8 mouse cellular contexts compared by ENCODE assay signal in genomic region chr11:80154501-80154900, GRCm38 (mm10). TPM values are rescaled to one million over a fixed set of nuclear protein-coding genes. Genes with fewer than 3 reads are reported as not detected.
A peak's percentile ranks its signal among the peaks of the same experiment; 100 is the strongest.
DNase-seq lines count a peak whose midpoint lies in the region; ATAC-seq and TF ChIP-seq lines count a peak whose summit lies in the region.

No protein-coding gene starts in this region.

- H3K9me3 ChIP-seq in kidney, embryonic 14.5 days (ENCODE audit: control insufficient read depth, low read length): no peaks in the 10 kb centered on the region
- no peaks in the 10 kb centered on the region for H3K9me3 ChIP-seq in hindbrain, embryonic 12.5 days (replicated peaks)
- no peaks in the 10 kb centered on the region for H3K9me3 ChIP-seq in midbrain, embryonic 11.5 days (ENCODE audit: control insufficient read depth, low read length)

- peak overlapping the region; percentile 81 for H3K4me2 ChIP-seq in kidney, embryonic 14.5 days (replicated peaks; ENCODE audit: low read depth, low read length)
- H3K4me2 ChIP-seq in hindbrain, embryonic 12.5 days (replicated peaks): peak overlapping the region; percentile 74
- H3K4me2 ChIP-seq in midbrain, embryonic 11.5 days: peak overlapping the region; percentile 68

- intact Hi-C loops in left cerebral cortex, postnatal 4 days (cut with DNase I): no loop called here

- no peak for DNase-seq in kidney, adult 8-10 months
- DNase-seq in midbrain, embryonic 11.5 days (ENCODE audit: low spot score, missing footprints): no peak
- no peak for DNase-seq in left cerebral cortex, postnatal 4 days

- H3K27ac ChIP-seq in kidney, embryonic 14.5 days (ENCODE audit: low read depth, low read length): no peak overlapping the region
- H3K27ac ChIP-seq in cortical plate, adult 2 months (ENCODE audit: insufficient read depth, low read length): peak overlapping the region; percentile 86
- H3K27ac ChIP-seq in hindbrain, embryonic 12.5 days: no peak overlapping the region
- H3K27ac ChIP-seq in midbrain, embryonic 11.5 days (ENCODE audit: low read depth, low read length): no peak overlapping the region

- H3K4me3 ChIP-seq in kidney, embryonic 14.5 days (ENCODE audit: low read length): peak overlapping the region; percentile 60
- peak overlapping the region; percentile 38 for H3K4me3 ChIP-seq in cortical plate, adult 2 months (ENCODE audit: insufficient read depth, low read length)
- peak overlapping the region; percentile 49 for H3K4me3 ChIP-seq in hindbrain, embryonic 12.5 days
- H3K4me3 ChIP-seq in midbrain, embryonic 11.5 days (ENCODE audit: low read depth, low read length): peak overlapping the region; percentile 44

- H3K36me3 ChIP-seq in kidney, embryonic 14.5 days (ENCODE audit: control insufficient read depth, insufficient read depth, low read length): no peaks in the 10 kb centered on the region
- no peaks in the 10 kb centered on the region for H3K36me3 ChIP-seq in hindbrain, embryonic 12.5 days
- no peaks in the 10 kb centered on the region for H3K36me3 ChIP-seq in midbrain, embryonic 11.5 days (ENCODE audit: control insufficient read depth, insufficient read depth, low read length)

- TF ChIP-seq POLR2A in cortical plate, adult 2 months (IDR thresholded peaks at IDR 0.05; ENCODE audit: extremely low read depth, insufficient read depth, low read length): no peak

- WGBS in kidney, embryonic 14.5 days: 31% methylated on average over 25 of the region's 25 CpGs
- WGBS in hindbrain, embryonic 12.5 days: 27% methylated on average over 25 of the region's 25 CpGs
- 30% methylated on average over 25 of the region's 25 CpGs for WGBS in midbrain, embryonic 11.5 days

- no peak for TF ChIP-seq CTCF in cortical plate, adult 2 months (IDR thresholded peaks at IDR 0.05; ENCODE audit: extremely low read depth, insufficient read depth, low read length)

- ATAC-seq in kidney, embryonic 14.5 days (ENCODE audit: low FRiP score, low TSS enrichment): peak; percentile 47; the same call in 1 of the 2 replicates
- ATAC-seq in hindbrain, embryonic 12.5 days (ENCODE audit: low FRiP score): no peak
- no peak for ATAC-seq in midbrain, embryonic 11.5 days (ENCODE audit: low FRiP score)
- ATAC-seq in inflammation-experienced regulatory T-cells, adult 6 months: no peak
- ATAC-seq in cerebellum, adult (ENCODE audit: insufficient number of reproducible peaks, low FRiP score, low TSS enrichment): no peak

- peak overlapping the region; percentile 48; the same call in 1 of the 2 replicates for H3K9ac ChIP-seq in kidney, embryonic 14.5 days (ENCODE audit: low read depth, low read length)
- peak overlapping the region; percentile 62; the same call in 1 of the 2 replicates for H3K9ac ChIP-seq in hindbrain, embryonic 12.5 days
- no peak overlapping the region for H3K9ac ChIP-seq in midbrain, embryonic 11.5 days (ENCODE audit: low read length)

- H3K27me3 ChIP-seq in kidney, embryonic 14.5 days (ENCODE audit: control insufficient read depth, insufficient read depth, low read length): peaks cover 19% of the 10 kb centered on the region
- H3K27me3 ChIP-seq in hindbrain, embryonic 12.5 days: peaks cover 51% of the 10 kb centered on the region
- peaks cover 22% of the 10 kb centered on the region for H3K27me3 ChIP-seq in midbrain, embryonic 11.5 days (ENCODE audit: control insufficient read depth, insufficient read depth, low read length)

- 0 out of 2 replicates have a peak, but pooled peaks cover 3% of the 10 kb centered on the region for H3K4me1 ChIP-seq in kidney, embryonic 14.5 days (ENCODE audit: control insufficient read depth, insufficient read depth, low read length)
- H3K4me1 ChIP-seq in cortical plate, adult 2 months (ENCODE audit: control insufficient read depth, insufficient read depth, low read length): no peaks in the 10 kb centered on the region
- peaks cover 7% of the 10 kb centered on the region; the same call in 1 of the 2 replicates for H3K4me1 ChIP-seq in hindbrain, embryonic 12.5 days
- H3K4me1 ChIP-seq in midbrain, embryonic 11.5 days (ENCODE audit: control insufficient read depth, insufficient read depth, low read length): peaks cover 3% of the 10 kb centered on the region; the same call in 1 of the 2 replicates

RNA-seq across cellular contexts. Expression of gene Adap2, which starts 0.6 kb away (rescaled TPM):
- 1.3 and 2.1 TPM in 2 replicates for polyA plus RNA-seq in kidney, embryonic 14.5 days (2014; fragmentation: Nextera tagmentation; extraction: Ambion mirVana)
- polyA plus RNA-seq in cortical plate, adult 2 months (2012; rRNA removed): 5.6 and 7.2 TPM in 2 replicates
- 2.0 and 2.6 TPM in 2 replicates for polyA plus RNA-seq in hindbrain, embryonic 12.5 days (2016; fragmentation: Nextera tagmentation; extraction: Ambion mirVana)
- 1.6 and 1.8 TPM in 2 replicates for polyA plus RNA-seq in midbrain, embryonic 11.5 days (2014; fragmentation: Nextera tagmentation; extraction: Ambion mirVana)
- 1 to 10 TPM; 3.0 to 5.0 TPM for total RNA-seq in left cerebral cortex, postnatal 4 days (2021)
- polyA plus RNA-seq in inflammation-experienced regulatory T-cells, adult 6 months (2017; shearing (Covaris generic)): under 1 TPM in 1 of 3 experiments, not detected in 2; 0.47 TPM

RNA-seq across cellular contexts. Expression of gene Tefm, which starts 12.5 kb away (rescaled TPM):
- 33.5 and 36.5 TPM in 2 replicates for polyA plus RNA-seq in kidney, embryonic 14.5 days (2014; fragmentation: Nextera tagmentation; extraction: Ambion mirVana)
- polyA plus RNA-seq in cortical plate, adult 2 months (2012; rRNA removed): 7.8 and 9.0 TPM in 2 replicates
- 23.6 and 26.4 TPM in 2 replicates for polyA plus RNA-seq in hindbrain, embryonic 12.5 days (2016; fragmentation: Nextera tagmentation; extraction: Ambion mirVana)
- polyA plus RNA-seq in midbrain, embryonic 11.5 days (2014; fragmentation: Nextera tagmentation; extraction: Ambion mirVana): 29.7 and 30.3 TPM in 2 replicates
- total RNA-seq in left cerebral cortex, postnatal 4 days (2021): 10 to 100 TPM; 11.2 to 11.4 TPM
- 10 to 100 TPM; 18.9 to 34.9 (median 32.5) TPM for polyA plus RNA-seq in inflammation-experienced regulatory T-cells, adult 6 months (2017; shearing (Covaris generic))

RNA-seq across cellular contexts. Expression of gene Rnf135, which starts 29.1 kb away (rescaled TPM):
- 6.4 and 8.0 TPM in 2 replicates for polyA plus RNA-seq in kidney, embryonic 14.5 days (2014; fragmentation: Nextera tagmentation; extraction: Ambion mirVana)
- polyA plus RNA-seq in cortical plate, adult 2 months (2012; rRNA removed): 4.7 and 5.0 TPM in 2 replicates
- 5.6 and 6.5 TPM in 2 replicates for polyA plus RNA-seq in hindbrain, embryonic 12.5 days (2016; fragmentation: Nextera tagmentation; extraction: Ambion mirVana)
- polyA plus RNA-seq in midbrain, embryonic 11.5 days (2014; fragmentation: Nextera tagmentation; extraction: Ambion mirVana): 2.1 and 2.8 TPM in 2 replicates
- total RNA-seq in left cerebral cortex, postnatal 4 days (2021): 1 to 10 TPM; 1.6 to 1.7 TPM
- 10 to 100 TPM; 10.2 to 12.1 (median 11.1) TPM for polyA plus RNA-seq in inflammation-experienced regulatory T-cells, adult 6 months (2017; shearing (Covaris generic))

RNA-seq across cellular contexts. Expression of gene Rhot1, which starts 54.3 kb away (rescaled TPM):
- 38.3 and 66.8 TPM in 2 replicates for polyA plus RNA-seq in kidney, embryonic 14.5 days (2014; fragmentation: Nextera tagmentation; extraction: Ambion mirVana)
- 53.2 and 54.1 TPM in 2 replicates for polyA plus RNA-seq in cortical plate, adult 2 months (2012; rRNA removed)
- polyA plus RNA-seq in hindbrain, embryonic 12.5 days (2016; fragmentation: Nextera tagmentation; extraction: Ambion mirVana): 70.8 and 74.2 TPM in 2 replicates
- 66.0 and 79.2 TPM in 2 replicates for polyA plus RNA-seq in midbrain, embryonic 11.5 days (2014; fragmentation: Nextera tagmentation; extraction: Ambion mirVana)
- 10 to 100 TPM; 64.9 to 65.2 TPM for total RNA-seq in left cerebral cortex, postnatal 4 days (2021)
- 10 to 100 TPM; 20.6 to 30.8 (median 29.8) TPM for polyA plus RNA-seq in inflammation-experienced regulatory T-cells, adult 6 months (2017; shearing (Covaris generic))
